Mouse (Mus musculus): ENCODE measurements around the gene Tmprss11c. TPM values are rescaled to one million over a fixed set of nuclear protein-coding genes. Genes with fewer than 3 reads are reported as not detected.

Tmprss11c gene
- polyA plus RNA-seq, 1 experiment from 2014 or later: not detected

Other genes starting within 250 kb of the Tmprss11c start
- 28.7 and 28.8 TPM in 2 replicates for gene Cenpc1, start 223.7 kb downstream of the Tmprss11c start, polyA plus RNA-seq (2016; fragmentation: Nextera tagmentation; extraction: Ambion mirVana)
- gene Stap1, start 217.6 kb downstream of the Tmprss11c start, polyA plus RNA-seq (2016; fragmentation: Nextera tagmentation; extraction: Ambion mirVana): 0.23 TPM in 2 replicates
- gene Uba6, start 116.5 kb downstream of the Tmprss11c start, polyA plus RNA-seq (2016; fragmentation: Nextera tagmentation; extraction: Ambion mirVana): 13.1 and 13.3 TPM in 2 replicates
- gene Gnrhr, start 91.4 kb downstream of the Tmprss11c start, polyA plus RNA-seq (2016; fragmentation: Nextera tagmentation; extraction: Ambion mirVana): not detected in 2 replicates
- gene Tmprss11d, start 84.1 kb upstream of the Tmprss11c start, polyA plus RNA-seq (2016; fragmentation: Nextera tagmentation; extraction: Ambion mirVana): not detected in 2 replicates
- not detected in 2 replicates for gene Tmprss11a, start 179.7 kb upstream of the Tmprss11c start, polyA plus RNA-seq (2016; fragmentation: Nextera tagmentation; extraction: Ambion mirVana)
- gene Tmprss11g, start 229.3 kb upstream of the Tmprss11c start, polyA plus RNA-seq (2016; fragmentation: Nextera tagmentation; extraction: Ambion mirVana): not detected in 2 replicates

Measured in heart, embryonic 10.5 days (tissue).